Mouse (Mus musculus): ENCODE data around the gene Gm2075. TPM values are rescaled to one million over a fixed set of nuclear protein-coding genes. Genes with fewer than 3 reads are reported as not detected.
"Not testable (repeated sequence)": the region's sequence is repeated elsewhere in the genome, so short reads cannot be mapped to it uniquely, and the experiment has no call there.

Gene Gm2075
- polyA plus RNA-seq (2015; fragmentation: Nextera tagmentation; extraction: Ambion mirVana) = not detected in 2 replicates

DNA sequence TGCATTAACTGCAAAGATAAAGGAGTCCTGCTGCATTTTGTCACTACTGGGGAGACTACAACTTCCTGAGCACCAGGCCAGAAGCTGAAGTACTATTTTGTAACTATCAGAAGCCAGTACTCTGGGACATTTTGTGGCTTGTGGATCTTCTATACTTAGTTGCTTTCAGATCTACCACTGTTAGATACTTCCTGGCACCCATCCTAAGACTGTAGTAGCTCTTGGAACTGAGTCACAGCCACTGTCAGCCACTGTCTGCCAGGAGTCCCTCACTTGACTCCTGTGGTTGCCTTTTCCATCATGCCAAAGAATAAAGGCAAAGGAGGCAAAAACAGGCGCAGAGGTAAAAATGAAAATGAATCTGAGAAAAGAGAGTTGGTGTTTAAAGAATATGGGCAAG, at the start of gene Gm2075:
TSS of gene Gm2075 (plus strand) at position 301 of the 400 bp plus-strand sequence.
- H3K27me3 ChIP-seq; H3K4me1 ChIP-seq (replicated peaks); DNase-seq; H3K4me3 ChIP-seq (replicated peaks); H3K27ac ChIP-seq; H3K4me2 ChIP-seq; H3K36me3 ChIP-seq; H3K9me3 ChIP-seq (replicated peaks); ATAC-seq (ENCODE audit: low read depth); H3K9ac ChIP-seq: not testable (repeated sequence)
- WGBS (ENCODE audit: insufficient replicate concordance) = 78% methylated on average over 1 of the region's 1 CpGs

DNA sequence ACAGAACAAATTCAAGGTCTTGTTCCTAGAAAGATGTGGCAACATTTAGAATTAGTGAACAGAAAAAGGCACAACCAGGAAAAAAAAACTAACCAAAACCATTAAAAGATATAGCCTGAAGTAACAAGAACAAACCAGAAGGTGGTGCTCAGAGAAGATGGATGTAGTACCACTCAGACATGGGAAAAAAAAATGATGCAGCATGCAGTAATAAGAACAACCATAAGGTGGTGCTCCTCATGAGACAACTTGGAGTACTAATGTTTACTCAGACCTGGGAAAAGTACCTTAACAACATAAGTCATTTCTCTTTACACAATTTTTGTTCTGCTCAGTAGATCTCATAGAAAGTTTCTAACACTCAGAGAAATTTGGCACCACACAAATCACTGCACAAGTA, 27.6 kb upstream of the Gm2075 start:
- H3K4me3 ChIP-seq (replicated peaks); DNase-seq; H3K27ac ChIP-seq; H3K4me2 ChIP-seq; H3K9me3 ChIP-seq (replicated peaks); H3K27me3 ChIP-seq; H3K4me1 ChIP-seq (replicated peaks); H3K36me3 ChIP-seq; ATAC-seq (ENCODE audit: low read depth); H3K9ac ChIP-seq: not testable (repeated sequence)

DNA sequence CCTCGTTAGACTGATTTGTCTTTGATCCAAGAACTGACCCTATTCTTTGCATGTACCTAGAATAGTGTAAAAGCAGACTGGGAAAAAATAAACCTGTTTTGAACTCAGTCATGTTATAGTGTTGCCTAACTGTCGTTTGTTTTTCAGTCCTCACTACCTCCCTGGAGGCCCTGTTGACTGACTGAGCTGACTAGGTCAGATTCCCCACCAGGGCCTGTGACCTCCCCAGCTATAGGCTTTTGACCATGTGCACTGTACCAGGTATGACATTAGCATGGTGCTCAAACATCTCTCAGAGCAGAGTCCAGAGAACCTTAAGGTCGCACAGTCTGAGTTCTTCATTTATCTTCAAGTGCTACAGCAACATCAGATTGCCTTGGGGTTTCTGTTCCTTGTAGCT, 7.5 kb upstream of the Gm2075 start:
- WGBS (ENCODE audit: insufficient replicate concordance) = 44% methylated on average over 3 of the region's 3 CpGs
- not testable (repeated sequence) for H3K36me3 ChIP-seq; DNase-seq; H3K4me3 ChIP-seq (replicated peaks); H3K27ac ChIP-seq; H3K9me3 ChIP-seq (replicated peaks); H3K27me3 ChIP-seq; H3K4me1 ChIP-seq (replicated peaks); H3K9ac ChIP-seq; H3K4me2 ChIP-seq
- ATAC-seq (ENCODE audit: low read depth) = peak; percentile 53; the same call in 1 of the 2 replicates

DNA sequence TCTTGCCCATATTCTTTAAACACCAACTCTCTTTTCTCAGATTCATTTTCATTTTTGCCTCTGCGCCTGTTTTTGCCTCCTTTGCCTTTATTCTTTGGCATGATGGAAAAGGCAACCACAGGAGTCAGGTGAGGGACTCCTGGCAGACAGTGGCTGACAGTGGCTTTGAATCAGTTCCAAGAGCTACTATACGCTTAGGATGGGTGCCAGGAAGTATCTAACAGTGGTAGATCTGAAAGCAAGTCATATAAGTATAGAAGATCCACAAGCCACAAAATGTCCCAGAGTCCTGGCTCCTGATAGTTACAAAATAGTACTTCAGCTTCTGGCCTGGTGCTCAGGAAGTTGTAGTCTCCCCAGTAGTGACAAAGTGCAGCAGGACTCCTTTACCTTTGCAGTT, 7.0 kb downstream of the Gm2075 start, which contains the start of gene Gm6803:
TSS of gene Gm6803 (minus strand) at position 101 of the 400 bp plus-strand sequence.
- not testable (repeated sequence) for H3K27ac ChIP-seq; H3K4me2 ChIP-seq; H3K9me3 ChIP-seq (replicated peaks); H3K4me3 ChIP-seq (replicated peaks); ATAC-seq (ENCODE audit: low read depth); H3K4me1 ChIP-seq (replicated peaks); H3K27me3 ChIP-seq; H3K36me3 ChIP-seq; DNase-seq; H3K9ac ChIP-seq
- 65% methylated on average over 2 of the region's 2 CpGs for WGBS (ENCODE audit: insufficient replicate concordance)

DNA sequence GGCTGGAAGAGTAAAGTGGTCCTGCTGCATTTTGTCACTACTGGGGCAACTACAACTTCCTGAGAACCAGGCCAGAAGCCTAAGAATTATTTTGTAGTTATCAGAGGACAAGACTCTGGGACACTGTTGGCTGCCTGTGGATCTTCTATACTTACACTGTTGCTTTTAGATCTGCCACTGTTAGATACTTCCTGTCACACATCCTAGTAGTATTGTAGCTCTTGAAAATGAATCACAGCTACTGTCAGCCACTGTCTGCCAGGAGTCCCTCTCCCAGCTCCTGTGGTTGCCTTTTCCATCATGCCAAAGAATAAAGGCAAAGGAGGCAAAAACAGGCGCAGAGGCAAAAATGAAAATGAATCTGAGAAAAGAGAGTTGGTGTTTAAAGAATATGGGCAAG, 15.1 kb downstream of the Gm2075 start, which contains the start of gene Gm2056:
TSS of gene Gm2056 (plus strand) at position 301 of the 400 bp plus-strand sequence.
- H3K9ac ChIP-seq; ATAC-seq (ENCODE audit: low read depth); H3K27ac ChIP-seq; H3K27me3 ChIP-seq; H3K4me3 ChIP-seq (replicated peaks); H3K4me2 ChIP-seq; DNase-seq; H3K36me3 ChIP-seq; H3K9me3 ChIP-seq (replicated peaks); H3K4me1 ChIP-seq (replicated peaks): not testable (repeated sequence)
- WGBS (ENCODE audit: insufficient replicate concordance) = 45% methylated on average over 1 of the region's 1 CpGs

DNA sequence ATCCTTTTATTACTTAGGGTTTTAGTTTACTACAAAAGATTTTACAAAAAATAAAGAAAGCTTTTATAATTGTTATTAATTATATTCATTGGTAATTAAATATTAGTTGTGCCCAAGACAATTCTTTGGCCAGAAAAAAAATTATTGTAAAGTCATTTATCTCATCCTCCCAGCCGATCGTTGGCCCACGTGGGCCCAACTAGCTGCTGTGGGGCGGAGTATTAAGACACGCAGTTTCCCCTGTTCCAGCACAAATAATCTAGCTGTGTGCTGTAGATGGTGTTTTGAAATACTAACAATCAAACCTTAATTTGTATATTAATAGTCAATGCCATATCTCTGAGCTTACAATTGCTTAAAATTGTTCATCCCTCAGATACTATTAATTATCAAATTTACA, 20.6 kb downstream of the Gm2075 start:
- not testable (repeated sequence) for H3K36me3 ChIP-seq; H3K4me3 ChIP-seq (replicated peaks); H3K9me3 ChIP-seq (replicated peaks); H3K27ac ChIP-seq; H3K9ac ChIP-seq; H3K4me2 ChIP-seq; ATAC-seq (ENCODE audit: low read depth); H3K27me3 ChIP-seq; H3K4me1 ChIP-seq (replicated peaks); DNase-seq
- WGBS (ENCODE audit: insufficient replicate concordance) = 75% methylated on average over 5 of the region's 5 CpGs

DNA sequence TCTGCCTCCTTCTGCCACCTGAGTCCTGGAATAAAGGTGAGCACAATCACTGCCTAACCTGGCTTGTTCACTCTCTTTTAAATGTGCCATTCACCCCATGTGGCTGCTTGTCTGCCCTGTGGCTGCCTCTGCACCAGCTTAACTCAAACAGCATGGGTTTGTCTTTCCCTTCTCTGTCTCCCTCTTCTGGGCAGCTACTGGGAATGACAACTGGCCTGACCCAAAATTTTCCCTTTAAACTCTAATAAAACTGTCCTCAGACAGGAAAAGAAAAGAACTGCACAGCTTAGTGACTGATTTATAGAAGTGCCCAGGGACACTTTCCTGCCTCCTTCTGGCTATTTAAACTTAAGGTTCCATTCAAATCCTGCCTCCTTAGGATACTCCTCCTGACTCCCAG, 27.4 kb downstream of the Gm2075 start:
- not testable (repeated sequence) for H3K9ac ChIP-seq; H3K4me1 ChIP-seq (replicated peaks); H3K27me3 ChIP-seq; DNase-seq; H3K36me3 ChIP-seq; ATAC-seq (ENCODE audit: low read depth); H3K4me3 ChIP-seq (replicated peaks); H3K9me3 ChIP-seq (replicated peaks); H3K4me2 ChIP-seq; H3K27ac ChIP-seq

DNA sequence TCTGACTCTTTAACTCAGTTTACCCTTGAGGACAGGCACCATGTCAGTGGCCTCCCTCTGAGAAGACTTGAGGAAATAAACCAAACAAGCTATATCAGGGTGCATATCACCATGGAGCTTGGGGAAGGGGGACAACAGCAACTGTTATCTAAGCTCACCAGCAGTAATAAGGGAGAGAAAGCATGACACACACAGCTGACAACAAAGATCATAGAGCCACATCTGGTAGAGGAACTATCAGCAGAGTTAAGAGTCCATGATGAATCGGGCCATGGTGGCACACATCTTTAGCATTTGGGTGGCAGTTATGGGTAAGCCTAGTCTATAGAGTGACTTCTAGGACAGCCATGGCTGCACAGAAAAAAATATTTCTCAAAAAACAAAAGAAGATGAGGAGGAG, 28.1 kb downstream of the Gm2075 start:
- not testable (repeated sequence) for H3K36me3 ChIP-seq; DNase-seq; ATAC-seq (ENCODE audit: low read depth); H3K4me2 ChIP-seq; H3K27me3 ChIP-seq; H3K4me1 ChIP-seq (replicated peaks); H3K9ac ChIP-seq; H3K4me3 ChIP-seq (replicated peaks); H3K9me3 ChIP-seq (replicated peaks); H3K27ac ChIP-seq
- WGBS (ENCODE audit: insufficient replicate concordance) = 59% methylated on average over 1 of the region's 1 CpGs

DNA sequence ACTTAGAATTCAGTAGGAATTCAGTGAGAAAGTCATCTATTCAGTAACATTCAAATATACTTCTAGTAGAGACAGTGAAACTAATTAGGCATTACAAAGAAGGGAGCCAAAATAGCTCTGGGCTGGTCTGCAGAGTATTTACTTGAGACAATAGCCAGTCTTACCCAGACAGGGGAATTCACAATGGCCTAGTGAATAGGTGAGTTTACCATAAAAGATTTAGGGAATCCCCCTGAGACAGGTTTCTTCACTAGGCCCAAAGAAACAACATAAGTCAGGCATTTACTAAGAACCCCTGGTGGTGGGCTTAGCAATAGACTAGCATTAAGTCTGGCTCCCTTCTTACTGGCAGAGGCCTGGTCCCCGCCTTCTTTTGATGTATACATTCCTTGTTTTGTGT, 33.6 kb downstream of the Gm2075 start:
- H3K9me3 ChIP-seq (replicated peaks); H3K4me1 ChIP-seq (replicated peaks); DNase-seq; H3K27ac ChIP-seq; H3K27me3 ChIP-seq; H3K36me3 ChIP-seq; H3K4me2 ChIP-seq; H3K4me3 ChIP-seq (replicated peaks); ATAC-seq (ENCODE audit: low read depth); H3K9ac ChIP-seq: not testable (repeated sequence)
- WGBS (ENCODE audit: insufficient replicate concordance) = 48% methylated on average over 1 of the region's 1 CpGs

Other genes starting within 250 kb of the Gm2075 start
- not detected in 2 replicates for gene Gm21319, start 236.1 kb upstream of the Gm2075 start, polyA plus RNA-seq (2015; fragmentation: Nextera tagmentation; extraction: Ambion mirVana)
- gene Gm21936, start 216.3 kb upstream of the Gm2075 start, polyA plus RNA-seq (2015; fragmentation: Nextera tagmentation; extraction: Ambion mirVana) = not detected in 2 replicates
- gene BB287469, start 195.3 kb upstream of the Gm2075 start, polyA plus RNA-seq (2015; fragmentation: Nextera tagmentation; extraction: Ambion mirVana) = not detected in 2 replicates
- not detected in 2 replicates for gene Gm2001, start 169.5 kb upstream of the Gm2075 start, polyA plus RNA-seq (2015; fragmentation: Nextera tagmentation; extraction: Ambion mirVana)
- gene Gm2016, start 137.8 kb upstream of the Gm2075 start, polyA plus RNA-seq (2015; fragmentation: Nextera tagmentation; extraction: Ambion mirVana) = not detected in 2 replicates
- gene Gm2022, start 116.5 kb upstream of the Gm2075 start, polyA plus RNA-seq (2015; fragmentation: Nextera tagmentation; extraction: Ambion mirVana) = not detected in 2 replicates
- gene Gm2035, start 92.0 kb upstream of the Gm2075 start, polyA plus RNA-seq (2015; fragmentation: Nextera tagmentation; extraction: Ambion mirVana) = not detected in 2 replicates
- not detected in 2 replicates for gene Gm2042, start 57.8 kb upstream of the Gm2075 start, polyA plus RNA-seq (2015; fragmentation: Nextera tagmentation; extraction: Ambion mirVana)
- gene Gm6803, start 6.9 kb downstream of the Gm2075 start, polyA plus RNA-seq (2015; fragmentation: Nextera tagmentation; extraction: Ambion mirVana) = not detected in 2 replicates
- not detected in 2 replicates for gene Gm2056, start 15.2 kb downstream of the Gm2075 start, polyA plus RNA-seq (2015; fragmentation: Nextera tagmentation; extraction: Ambion mirVana)
- not detected in 2 replicates for gene Gm16368, start 71.8 kb downstream of the Gm2075 start, polyA plus RNA-seq (2015; fragmentation: Nextera tagmentation; extraction: Ambion mirVana)
- not detected in 2 replicates for gene Gm10436, start 170.3 kb downstream of the Gm2075 start, polyA plus RNA-seq (2015; fragmentation: Nextera tagmentation; extraction: Ambion mirVana)
- not detected in 2 replicates for gene Gm8332, start 238.3 kb downstream of the Gm2075 start, polyA plus RNA-seq (2015; fragmentation: Nextera tagmentation; extraction: Ambion mirVana)

All from liver, embryonic 13.5 days (tissue).